Mouse (Mus musculus): ENCODE results near the gene Pzp.

Gene Pzp

DNA sequence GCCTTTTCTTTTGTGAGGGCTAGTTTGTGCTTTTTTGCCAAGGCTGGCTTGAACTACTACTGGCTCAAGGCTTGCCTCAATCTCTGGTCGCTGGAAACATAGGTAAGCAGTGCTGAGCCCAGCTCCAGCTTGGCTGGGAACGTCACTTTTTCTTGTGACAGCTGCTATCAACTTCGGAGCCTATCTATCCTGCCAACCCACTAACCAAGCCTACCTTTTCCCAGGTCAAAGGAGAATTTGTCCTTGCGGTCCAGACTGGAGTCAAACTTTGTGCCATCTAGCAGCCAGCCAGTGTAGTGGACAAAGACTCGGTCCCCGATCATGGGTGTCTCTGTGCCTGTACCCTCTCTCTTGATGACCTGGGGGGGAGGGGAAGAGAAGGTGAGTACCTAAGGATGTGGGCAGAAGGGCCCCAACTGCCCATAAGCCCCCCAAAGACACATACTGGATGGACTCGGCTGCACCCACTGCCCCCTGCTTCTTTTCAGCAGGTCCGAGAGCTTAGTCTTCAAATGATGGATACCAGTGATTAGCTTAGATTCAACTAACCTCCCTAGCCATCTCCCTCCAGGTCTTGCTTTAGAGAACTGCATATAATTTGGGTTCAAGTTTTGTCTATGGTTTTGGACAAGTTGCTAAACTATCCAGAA, 90.0 kb downstream of the Pzp start:
- in situ Hi-C loops (cut with MboI, MseI), result loop anchor here (10.0 kb wide), 2 partner anchors 788 to 982 kb away; no protein-coding TSS in a partner anchor

DNA sequence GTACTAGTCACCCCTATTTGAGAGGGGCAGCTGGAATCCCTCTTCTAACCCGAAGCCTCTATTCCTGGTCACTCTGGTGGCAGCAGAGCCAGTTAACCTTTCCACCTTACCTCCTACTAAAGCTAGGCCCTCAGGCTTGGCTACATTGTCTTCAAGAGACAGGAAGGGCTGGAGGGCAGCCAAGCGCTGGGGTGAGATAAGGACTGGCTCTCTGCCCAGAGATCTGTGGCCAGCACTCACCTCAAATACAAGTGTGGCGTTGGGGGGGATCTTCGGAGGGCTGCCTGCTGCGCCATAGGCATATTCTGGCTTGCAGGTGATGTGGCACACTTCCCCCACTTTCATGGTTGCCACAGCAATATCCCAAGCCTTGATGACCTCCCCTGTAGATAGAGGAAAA, 91.0 kb downstream of the Pzp start:
- in situ Hi-C loops (cut with MboI, MseI), result loop anchor here (10.0 kb wide), 2 partner anchors 789 to 981 kb away; no protein-coding TSS in a partner anchor
